Mouse (Mus musculus) liver, adult 2 months (tissue): ENCODE results near the gene Sar1a.

Source experiments
- CTCF ChIP-seq: fragments of 200-500 bp; IDR thresholded peaks from 2 replicates; pipeline ENCODE4 v1.5.1; 2011; ENCODE audit warnings: low read depth, low read length, control low read depth
- POLR2A ChIP-seq: fragments of 200-500 bp; IDR thresholded peaks from 2 replicates; pipeline ENCODE4 v1.6.1; 2011; ENCODE audit warnings: low read length, control low read depth; ENCODE audit not compliant: insufficient read depth; ENCODE audit errors: extremely low read depth

- no peak for TF ChIP-seq POLR2A
- TF ChIP-seq CTCF: no peak
Observed at GRCm38 (mm10) chr10:61738126-61738525, 58.0 kb downstream of the Sar1a start.
